Mouse (Mus musculus) heart, adult 11 months (tissue): ENCODE measurements around the gene Ehmt1.

ENCODE experiments used
- DNase-seq: peaks from one replicate; pipeline ENCODE4 v3.0.0; 2022

Ehmt1 gene

GRCm38 (mm10) chr2:24910481-24910880 lies 8.9 kb downstream of the Ehmt1 start:
- DNase-seq = peak; percentile 83

GRCm38 (mm10) chr2:24905653-24906155 lies 13.7 kb downstream of the Ehmt1 start:
- DNase-seq = peak; percentile 74

GRCm38 (mm10) chr2:24904823-24905652 lies 14.4 kb downstream of the Ehmt1 start:
- DNase-seq = peak; percentile 53

- peak; percentile 40 for DNase-seq
Measured at GRCm38 (mm10) chr2:24902999-24903398, 16.4 kb downstream of the Ehmt1 start.

GRCm38 (mm10) chr2:24901055-24901454 lies 18.4 kb downstream of the Ehmt1 start:
- DNase-seq = peak; percentile 43

- peak; percentile 53 for DNase-seq
Measured at GRCm38 (mm10) chr2:24899292-24899691, 20.1 kb downstream of the Ehmt1 start.

- peak; percentile 72 for DNase-seq
Measured at GRCm38 (mm10) chr2:24896761-24897160, 22.7 kb downstream of the Ehmt1 start.

- DNase-seq = no peak
Measured at GRCm38 (mm10) chr2:24894211-24894610, 25.2 kb downstream of the Ehmt1 start.

GRCm38 (mm10) chr2:24892318-24892717 lies 27.1 kb downstream of the Ehmt1 start:
- peak; percentile 61 for DNase-seq

- DNase-seq = peak; percentile 85
Measured at GRCm38 (mm10) chr2:24890541-24891447, 28.6 kb downstream of the Ehmt1 start.

- peak; percentile 81 for DNase-seq
Measured at GRCm38 (mm10) chr2:24888895-24889294, 30.5 kb downstream of the Ehmt1 start.

- peak; percentile 31 for DNase-seq
Measured at GRCm38 (mm10) chr2:24880686-24881085, 38.7 kb downstream of the Ehmt1 start.

- no peak for DNase-seq
Measured at GRCm38 (mm10) chr2:24870952-24871351, 48.5 kb downstream of the Ehmt1 start.

- no peak for DNase-seq
Measured at GRCm38 (mm10) chr2:24863010-24863409, 56.4 kb downstream of the Ehmt1 start.

GRCm38 (mm10) chr2:24852408-24852807 lies 67.0 kb downstream of the Ehmt1 start:
- DNase-seq = no peak

GRCm38 (mm10) chr2:24846557-24846956 lies 72.9 kb downstream of the Ehmt1 start:
- DNase-seq = no peak

GRCm38 (mm10) chr2:24845256-24845655 lies 74.2 kb downstream of the Ehmt1 start:
- DNase-seq = no peak

- DNase-seq = no peak
Measured at GRCm38 (mm10) chr2:24830614-24831013, 88.8 kb downstream of the Ehmt1 start.

- no peak for DNase-seq
Measured at GRCm38 (mm10) chr2:24809746-24810145, 109.7 kb downstream of the Ehmt1 start.

GRCm38 (mm10) chr2:24807691-24808090 lies 111.7 kb downstream of the Ehmt1 start:
- no peak for DNase-seq

GRCm38 (mm10) chr2:24807036-24807435 lies 112.4 kb downstream of the Ehmt1 start:
- DNase-seq = no peak

- peak; percentile 98 for DNase-seq
Measured at GRCm38 (mm10) chr2:24806143-24806542, 113.3 kb downstream of the Ehmt1 start.

GRCm38 (mm10) chr2:24805621-24806020 lies 113.8 kb downstream of the Ehmt1 start:
- no peak for DNase-seq
